Mouse (Mus musculus) cerebellum, postnatal 4 days (tissue): ENCODE data around the gene Gm42715.
"Not testable (repeated sequence)": the region's sequence is repeated elsewhere in the genome, so short reads cannot be mapped to it uniquely, and the experiment has no call there.

ENCODE experiments used
- DNase-seq, 2 experiments: peaks; one replicate each; pipeline ENCODE4 v3.0.0; 2022; ENCODE audit warnings: low spot score in 2 of 2, mixed read lengths in 1 of 2

Gene Gm42715

DNA sequence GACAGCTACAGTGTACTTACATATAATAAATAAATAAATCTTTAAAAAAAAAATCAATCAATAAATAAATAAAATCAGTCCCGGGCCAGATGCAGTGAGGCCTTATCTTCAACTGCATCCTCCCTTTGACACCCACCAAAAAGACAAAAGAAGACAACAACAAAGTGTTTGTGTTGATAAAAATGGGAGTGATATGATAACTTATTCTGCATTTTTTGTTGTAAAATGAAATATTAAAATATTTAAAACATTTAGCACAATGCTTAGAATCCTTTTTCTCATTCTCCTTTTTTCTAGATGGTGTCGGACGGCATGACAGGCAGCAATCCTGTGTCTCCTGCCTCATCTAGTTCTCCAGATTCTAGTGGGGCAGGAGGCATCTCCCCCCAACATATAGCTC is at the start of gene Gm42715:
TSS of gene Gm42715 (plus strand) at position 301 of the 400 bp plus-strand sequence.
- no peak for DNase-seq

DNA sequence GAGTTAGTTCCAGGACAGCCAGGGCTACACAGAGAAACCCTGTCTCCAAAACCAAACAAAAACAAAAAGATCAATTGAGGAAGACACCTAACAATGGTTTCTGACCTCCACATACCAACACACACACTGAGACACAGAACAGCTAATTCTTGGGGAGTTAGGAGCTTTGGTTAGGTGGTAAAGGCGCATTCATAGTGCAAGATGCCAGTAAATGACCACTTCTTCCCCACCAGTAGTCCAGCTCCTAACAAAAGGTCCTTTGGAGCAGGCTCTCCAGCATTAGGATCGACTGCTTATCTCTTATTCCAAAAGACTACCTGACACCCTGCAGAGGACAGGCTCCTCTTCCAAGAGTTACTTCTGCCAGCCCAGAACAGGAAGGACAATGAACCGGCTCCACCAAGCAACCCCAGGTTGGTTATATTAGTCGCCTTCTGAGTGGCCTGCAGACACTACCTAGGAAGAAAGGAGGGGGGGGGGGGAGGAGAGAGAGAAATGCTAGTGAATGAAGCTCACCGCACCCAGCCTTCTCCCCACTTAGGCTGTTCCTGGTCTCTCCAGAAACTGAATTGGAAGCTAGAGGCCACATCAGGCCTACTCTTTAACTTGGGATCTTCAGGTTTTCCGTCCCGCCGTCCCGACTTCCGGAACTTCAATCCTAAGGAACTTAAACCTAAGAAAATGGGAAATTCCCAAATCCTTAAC is 49.2 kb upstream of the Gm42715 start:
- DNase-seq = no peak

DNA sequence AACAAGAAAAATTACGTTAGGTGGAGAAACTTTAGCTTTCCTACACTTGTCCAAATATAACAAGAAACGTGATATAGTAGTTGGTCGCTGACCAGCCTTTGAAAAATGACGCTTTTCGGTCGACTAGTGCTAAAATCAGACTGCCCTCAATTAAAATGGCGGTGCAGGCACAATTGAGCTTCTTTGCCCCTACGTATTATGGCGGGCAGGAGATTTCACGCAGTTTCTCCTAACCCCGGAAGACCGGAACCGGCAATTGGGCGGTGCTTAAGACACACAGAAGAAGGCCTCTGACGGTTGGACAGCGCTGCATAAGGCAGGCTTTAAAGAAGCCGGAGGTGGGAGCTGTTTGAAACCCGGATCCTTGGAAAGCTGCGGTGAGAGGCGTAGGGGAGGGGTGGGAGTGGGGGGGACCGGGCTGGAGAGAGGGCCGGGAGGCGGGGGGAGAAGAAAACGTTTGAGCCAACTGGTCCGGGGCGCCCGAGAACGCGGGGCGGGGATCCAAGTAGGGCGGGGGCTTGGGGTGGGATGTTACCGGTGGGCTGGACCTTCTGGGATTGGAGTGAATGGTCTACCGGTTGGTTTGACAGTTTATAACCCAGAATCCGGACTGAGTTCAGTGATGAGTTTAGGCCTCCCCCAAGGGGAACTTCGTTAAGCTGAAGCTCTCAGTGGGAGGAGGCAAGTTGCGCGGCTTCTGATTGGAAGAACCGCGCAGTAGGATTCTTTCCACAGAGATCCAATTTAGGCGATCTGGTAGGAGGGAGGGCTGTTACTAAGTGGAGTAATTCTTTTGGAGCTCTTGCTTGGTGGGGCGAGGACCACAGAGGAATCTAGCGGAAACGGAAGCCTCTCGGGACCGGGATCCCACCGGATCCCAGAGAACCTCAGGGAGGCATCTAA is 48.4 kb upstream of the Gm42715 start:
- peak; percentile 62 to 88 for DNase-seq

DNA sequence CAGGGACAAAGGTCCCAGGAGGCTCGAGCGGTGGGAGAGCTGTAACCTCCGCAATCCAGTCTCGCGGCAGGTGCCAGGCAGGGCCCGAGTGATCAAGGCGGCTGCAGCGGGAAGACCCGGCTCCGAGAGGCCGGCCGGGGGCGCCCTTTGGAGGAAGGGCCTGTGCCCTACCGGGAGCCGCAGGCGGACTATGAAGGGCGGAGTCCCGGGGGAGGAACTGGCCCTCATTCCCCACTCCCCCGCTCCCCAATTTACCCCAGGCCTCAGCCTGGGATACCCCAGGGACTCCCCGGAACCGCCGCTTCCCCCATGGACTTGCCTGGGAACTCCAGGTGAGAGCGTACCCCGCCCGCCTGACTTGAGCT is 47.8 kb upstream of the Gm42715 start:
- peak in 1 of 2 experiments; percentile 58 for DNase-seq

DNA sequence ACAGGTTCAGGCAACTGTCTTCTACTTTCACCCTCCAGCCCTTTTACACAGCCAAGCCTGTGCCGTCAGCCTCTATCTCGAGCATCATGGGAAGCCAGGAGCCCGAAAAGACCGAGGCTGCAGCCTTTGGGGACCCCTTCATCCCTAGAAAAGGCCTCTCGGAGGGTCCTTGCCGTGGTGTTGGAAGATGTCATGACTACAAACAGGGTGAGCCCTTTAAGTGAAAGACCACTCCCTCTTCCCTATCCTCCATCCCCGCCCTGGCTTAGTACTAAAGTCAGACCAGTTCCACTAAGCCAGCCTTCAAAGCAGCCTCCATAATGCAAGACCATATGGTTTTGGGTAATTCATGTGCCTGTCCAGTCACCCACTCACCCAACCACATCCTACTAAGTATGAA is 47.3 kb upstream of the Gm42715 start:
- no peak for DNase-seq

DNA sequence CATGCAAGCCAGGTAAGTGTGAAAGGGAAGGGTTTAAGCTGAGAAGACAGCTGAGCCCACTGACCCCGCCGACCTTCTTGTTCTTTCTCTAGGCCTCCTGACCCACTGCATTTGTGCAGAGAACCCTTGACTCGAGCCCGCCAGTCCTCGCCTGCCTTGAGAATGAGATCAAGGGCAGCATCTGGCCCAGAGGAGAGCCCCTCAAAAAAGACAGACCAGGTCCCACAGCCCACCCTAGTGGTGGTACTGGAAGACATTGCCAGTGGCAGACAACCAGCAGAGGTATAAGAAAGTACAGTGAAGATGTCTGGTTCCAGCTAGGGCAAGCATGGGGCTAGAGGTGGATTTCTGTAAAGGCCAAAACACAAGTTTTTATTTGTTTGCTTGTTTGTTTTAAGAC is 45.7 kb upstream of the Gm42715 start:
- no peak for DNase-seq

DNA sequence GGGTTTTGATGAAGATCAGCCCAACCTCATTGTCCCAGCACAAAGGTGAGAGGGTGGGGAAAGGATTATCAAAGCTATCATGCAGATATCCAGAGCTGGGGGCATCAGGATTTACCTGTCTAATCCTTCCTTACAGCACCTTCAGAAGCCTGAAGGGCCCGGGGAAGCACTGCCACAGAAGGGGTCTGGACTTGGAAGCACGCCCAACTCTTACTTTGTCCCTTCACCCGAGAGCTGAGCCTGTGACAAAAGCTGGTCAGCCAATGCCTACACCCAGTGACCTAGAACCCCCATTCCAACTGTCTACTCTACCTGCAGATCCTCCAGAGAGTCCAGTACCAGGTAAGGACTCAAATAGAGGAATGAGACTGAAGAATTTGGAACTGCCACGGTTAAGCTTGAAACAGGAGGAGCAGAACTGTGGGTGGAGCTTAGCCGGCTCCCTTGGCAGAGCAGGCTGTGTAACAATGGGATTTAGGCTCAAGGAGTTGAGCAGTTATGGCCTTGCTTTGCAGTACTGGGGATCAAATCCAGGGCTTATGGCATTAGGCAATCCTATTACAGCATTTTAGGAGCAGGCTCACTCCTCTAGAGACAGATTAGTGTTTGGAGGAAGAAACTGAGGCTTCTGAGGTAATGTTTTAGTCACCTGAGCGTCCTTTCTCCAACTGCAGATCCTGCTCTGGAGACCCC is 44.9 kb upstream of the Gm42715 start:
- no peak for DNase-seq

DNA sequence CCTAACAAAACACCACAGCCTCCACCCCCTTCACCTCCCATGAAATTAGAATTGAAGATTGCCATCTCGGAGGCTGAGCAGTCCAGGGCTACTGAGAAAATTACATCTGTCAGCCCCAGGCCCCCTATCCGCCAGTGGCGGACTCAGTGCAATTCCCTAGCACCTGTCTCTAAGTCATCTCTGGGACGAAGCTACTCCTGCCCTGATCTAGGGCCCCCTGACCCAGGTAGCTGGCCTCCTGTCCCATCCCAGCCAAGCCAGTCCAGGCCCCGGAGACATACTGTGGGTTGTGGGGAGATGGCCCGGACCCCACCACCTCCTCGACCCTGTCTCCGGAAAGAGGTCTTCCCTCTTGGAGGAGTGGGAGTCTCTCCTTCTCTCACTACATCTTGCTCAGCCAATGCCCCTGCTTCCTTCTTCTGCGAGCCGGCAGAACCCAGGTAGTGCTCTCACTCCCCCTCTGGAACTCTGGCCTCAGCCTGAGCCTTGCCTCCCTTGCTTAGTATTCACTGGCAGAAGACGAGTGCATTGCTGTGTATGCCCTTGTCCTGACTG is 44.1 kb upstream of the Gm42715 start:
- DNase-seq = no peak

DNA sequence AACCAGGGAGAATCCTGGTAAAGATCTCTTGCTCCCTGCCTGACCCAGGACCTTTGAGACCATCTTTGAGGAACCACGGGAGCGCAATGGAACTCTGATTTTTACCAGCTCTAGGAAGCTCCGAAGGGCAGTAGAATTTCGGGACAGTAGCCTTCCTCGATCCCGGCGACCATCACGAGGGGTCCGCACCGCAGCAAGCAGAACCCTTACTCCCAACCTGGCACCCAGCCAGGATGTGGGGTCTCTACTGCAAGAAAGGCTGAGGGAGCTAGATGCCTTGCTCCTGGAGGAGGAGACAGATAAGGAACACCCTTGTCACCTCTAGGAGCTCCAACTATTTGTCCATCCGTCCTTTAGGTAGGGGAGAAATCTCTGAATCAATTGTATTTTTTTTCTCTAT is 43.0 kb upstream of the Gm42715 start:
- peak in 1 of 2 experiments; percentile 29 for DNase-seq

DNA sequence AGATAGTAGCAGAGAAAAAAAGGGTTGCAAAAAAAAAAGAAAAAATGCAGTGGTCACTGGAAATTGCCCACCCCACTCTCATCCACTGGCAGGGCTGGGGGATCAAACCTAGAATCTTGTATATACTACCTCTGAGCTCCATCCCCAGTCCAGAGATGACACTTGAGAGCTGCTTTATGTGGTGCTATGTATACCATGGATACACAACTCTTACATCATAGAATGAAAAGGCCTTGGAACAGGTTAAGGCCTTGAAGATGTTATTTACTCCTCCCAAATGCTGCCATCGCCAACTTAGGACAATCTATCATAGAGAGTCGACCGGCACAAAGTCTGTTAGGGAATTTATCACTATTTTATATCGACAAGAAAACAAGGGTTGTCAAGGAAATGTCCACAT is 42.5 kb upstream of the Gm42715 start:
- DNase-seq = no peak

DNA sequence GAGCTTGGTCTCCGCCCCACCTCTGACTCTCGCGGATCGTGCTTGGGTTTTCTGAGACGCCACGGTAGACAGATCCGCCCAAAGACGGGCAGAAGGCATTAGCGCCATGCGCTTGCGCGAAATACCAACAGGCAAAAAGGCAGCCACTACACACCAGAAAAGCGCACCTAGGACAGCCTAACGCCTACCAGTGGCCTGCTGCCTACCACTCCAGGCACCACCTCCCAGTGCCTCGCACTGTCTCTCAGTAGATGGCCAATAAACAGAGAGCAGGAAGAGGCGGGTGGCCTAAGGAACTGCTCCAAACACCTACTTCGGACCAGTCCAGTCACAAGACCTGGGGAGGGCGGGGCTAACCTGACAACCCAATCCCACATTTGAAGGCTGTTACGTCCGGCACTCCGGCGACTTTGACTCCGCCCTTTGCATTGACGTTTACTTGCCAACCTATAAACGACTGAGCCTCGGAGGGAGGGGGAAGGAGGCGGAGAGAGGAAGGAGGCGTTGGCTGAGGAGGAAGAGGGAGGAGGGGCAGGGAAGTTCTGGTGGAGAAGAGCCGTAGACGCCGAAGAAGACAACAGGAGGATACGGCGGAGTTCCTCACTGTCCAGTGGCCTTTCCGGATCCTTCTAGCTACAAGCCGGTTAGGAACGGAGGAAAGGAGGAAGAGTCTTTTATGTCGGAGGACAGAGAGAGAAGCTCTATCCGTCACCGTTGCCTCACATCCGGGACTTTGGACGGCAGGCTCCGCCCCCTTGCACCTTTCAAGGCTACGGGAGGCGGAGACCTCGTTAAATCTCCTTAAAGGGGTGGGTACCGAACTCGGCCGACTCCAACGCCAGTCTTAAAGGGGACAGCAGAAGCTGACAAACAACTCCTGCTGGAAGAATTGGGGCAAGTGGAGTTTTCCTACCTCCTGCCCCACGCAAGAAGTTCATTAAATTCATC is 41.4 kb upstream of the Gm42715 start:
- DNase-seq = peak; percentile 96 to 99

DNA sequence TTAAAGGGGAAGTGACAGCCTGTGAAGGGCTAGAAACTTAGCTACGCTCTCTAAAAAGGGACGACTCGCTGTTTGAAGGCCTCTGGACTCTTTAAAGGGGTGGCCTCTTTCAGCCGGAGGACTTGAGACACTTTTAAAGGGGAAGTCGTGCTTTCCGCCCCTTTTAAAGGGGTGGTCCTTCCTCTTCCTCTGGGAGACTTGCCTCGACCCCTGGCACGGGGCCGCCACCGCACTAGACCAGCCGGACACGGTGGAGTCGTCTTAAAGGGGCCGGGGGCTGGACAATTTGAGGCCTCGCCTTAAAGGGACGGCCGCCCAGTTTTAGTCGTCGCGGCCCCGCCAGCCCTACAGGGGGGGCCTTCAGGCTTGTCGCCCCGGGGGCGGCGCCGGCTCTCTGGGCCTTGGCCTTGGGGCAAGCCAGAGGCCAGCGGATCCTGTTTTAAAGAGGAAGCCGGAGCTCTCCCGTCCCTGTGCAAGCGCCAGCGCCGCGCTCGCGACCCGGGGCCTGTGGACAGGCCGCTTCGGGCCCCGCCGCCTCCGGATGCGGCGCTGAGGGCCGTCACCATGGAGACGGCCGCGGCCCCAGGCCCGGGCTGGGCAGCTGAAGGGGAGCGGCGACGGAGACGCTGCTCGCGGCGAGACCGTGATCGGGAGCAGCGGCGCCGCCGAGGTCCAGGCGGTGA is 40.6 kb upstream of the Gm42715 start, which contains the start of gene Fbrs:
TSS of gene Fbrs (plus strand) at position 565 of the 683 bp plus-strand sequence.
- DNase-seq = peak; percentile 81 to 94

DNA sequence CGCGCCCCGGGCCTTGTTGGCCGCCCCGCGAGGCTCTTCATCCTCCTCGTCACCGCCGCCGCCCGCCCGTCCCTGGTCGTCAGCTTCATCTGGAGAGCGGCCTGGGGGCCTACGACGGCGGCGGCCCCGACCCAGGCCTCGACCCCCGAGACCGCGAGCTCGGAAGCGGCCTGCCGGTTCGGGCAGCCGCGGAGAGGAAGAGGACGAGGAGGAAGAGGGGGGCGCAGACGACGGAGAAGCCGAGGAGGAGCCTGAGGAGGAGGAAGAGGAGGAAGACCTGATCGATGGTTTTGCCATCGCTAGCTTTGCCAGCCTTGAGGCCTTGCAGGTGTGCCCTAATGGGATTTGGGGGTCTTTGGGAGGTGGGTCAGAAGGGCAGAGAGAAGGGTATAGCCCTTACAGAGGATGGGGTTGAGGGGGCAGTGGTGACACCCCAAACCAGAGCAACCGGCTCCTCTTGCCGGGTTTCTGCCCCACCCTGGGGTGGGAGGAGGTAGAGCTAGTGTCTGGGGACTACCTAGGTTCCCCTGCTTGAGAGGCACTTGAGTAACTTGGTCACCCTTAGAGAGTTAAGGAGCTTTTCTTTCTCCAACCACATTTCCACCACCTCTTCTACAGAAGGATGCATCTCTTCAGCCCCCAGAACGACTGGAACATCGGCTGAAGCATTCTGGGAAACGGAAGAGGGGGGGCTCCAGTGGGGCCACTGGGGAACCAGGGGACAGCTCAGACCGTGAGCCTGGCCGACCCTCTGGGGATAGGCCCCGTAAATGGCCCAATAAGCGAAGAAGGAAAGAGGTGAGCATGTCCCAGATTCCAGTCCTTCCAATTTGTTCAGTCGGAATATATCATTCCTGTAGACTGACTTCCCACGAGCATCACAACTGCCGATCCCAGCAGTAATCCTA is 39.8 kb upstream of the Gm42715 start:
- no peak for DNase-seq

DNA sequence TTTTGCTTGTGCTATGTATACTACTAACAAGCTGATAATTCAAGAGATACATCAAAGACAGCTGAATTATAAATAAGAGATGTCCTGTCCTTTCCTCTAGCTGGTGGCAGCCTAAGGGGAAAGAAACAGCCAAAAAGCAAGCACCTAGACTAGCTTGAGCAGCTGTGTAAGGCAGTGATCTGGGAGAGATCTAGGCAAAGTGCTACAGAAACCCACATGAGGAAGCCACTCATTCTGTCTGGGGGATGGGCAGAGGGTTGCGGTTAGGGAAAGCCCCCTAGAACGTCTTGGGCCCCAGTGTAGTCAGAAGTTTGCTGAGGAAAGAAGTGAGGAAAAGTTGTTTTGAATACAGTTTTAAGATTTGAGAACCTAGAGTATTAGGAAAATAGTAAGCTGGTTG is 39.1 kb upstream of the Gm42715 start:
- DNase-seq = no peak

DNA sequence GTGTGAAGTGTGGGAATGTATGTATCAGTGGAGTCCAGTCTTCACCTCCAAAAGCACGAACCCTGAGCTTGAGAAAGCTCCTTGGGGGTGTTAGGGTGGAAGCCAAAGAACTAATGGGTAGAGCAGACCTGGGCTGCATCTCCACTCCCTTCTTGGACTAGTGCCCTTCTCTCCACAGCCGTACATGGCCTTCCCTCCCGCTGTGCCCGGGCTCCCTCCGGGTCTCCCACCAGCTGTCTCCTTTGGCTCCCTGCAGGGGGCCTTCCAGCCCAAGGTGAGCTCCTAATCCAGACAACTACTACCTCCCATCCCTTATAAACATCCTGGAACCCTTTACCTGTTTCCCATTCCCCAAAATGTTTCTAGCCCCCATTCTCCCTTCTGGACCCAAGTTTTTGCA is 34.0 kb upstream of the Gm42715 start:
- DNase-seq = no peak

DNA sequence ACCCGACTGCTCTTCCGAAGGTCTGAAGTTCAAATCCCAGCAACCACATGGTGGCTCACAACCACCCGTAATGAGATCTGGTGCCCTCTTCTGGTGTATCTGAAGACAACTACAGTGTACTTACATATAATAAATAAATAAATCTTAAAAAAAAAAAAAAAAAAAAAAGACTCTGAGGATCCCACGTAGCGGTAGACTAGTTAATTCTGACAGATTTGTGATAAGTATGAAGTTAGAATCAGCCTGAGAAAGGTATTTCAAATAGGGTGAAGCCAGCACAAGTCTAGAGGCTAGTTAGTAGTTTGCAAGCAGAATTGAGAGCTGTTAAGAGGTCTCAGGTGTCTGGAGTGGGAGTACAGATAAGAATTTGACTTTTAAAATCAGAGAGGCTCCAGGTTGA is 31.0 kb upstream of the Gm42715 start:
- not testable (repeated sequence) for DNase-seq

DNA sequence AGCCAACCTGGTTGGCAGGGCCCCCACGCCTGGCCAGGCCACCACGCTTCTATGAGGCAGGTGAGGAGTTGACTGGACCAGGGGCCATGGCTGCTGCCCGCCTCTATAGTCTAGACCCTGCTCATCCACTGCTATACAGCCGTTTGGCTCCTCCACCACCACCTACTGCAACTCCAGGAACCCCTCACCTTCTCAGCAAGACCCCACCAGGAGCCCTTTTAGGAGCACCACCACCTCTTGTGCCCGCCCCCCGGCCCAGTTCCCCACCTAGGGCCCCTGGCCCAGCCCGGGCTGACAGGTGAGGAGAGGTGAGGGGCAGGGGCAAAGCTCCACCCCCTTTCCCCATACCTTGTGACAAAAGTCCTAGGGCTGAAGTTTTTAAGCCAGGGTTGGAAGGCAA is 29.4 kb upstream of the Gm42715 start:
- no peak for DNase-seq

DNA sequence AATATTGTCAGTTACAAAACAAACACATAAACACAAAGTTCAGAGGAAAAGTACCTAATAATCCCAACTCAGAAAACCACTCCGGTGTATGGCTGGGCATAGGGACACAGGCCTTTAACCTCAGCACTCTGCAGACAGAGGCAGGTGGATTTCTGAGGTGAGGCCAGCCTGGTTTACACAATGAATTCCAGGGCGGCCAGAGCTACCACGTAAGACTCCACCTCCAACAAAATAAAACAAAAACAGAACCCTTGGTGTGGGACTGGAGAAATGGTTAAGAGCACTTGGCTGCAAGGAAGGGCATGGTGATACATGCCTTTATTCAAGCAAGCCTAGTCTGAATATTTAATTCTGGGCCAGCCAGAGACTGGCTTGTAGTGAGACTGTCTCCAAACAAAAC is 27.5 kb upstream of the Gm42715 start:
- DNase-seq = no peak

DNA sequence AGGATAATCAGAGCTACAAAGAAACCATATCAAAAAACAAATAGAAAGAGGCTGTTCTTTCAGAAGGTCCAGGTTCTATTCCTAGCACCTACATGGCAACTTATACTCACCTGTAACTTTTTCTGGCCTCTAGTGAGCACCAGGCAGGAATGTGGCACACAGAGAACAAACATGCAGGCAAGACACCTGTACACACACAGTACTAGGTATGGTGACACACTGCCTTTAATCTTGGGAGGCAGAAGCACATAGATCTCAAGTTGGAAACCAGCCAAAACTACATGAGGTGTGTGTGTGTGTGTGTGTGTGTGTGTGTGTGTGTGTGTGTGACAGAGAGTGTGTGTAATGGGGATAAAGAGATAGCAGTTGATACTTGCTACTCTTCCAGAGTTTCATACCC is 24.7 kb upstream of the Gm42715 start:
- DNase-seq = no peak
